Mouse (Mus musculus) G1E (cell line): ENCODE data around the gene Gm45140.

Experiments
- CTCF ChIP-seq: IDR thresholded peaks from 2 replicates; pipeline ENCODE4 v1.5.1; 2012; ENCODE audit warnings: low read depth, low read length, inconsistent platforms, mixed read lengths
- GATA1 ChIP-seq: IDR thresholded peaks from 2 replicates; pipeline ENCODE4 v1.6.1; 2012; ENCODE audit warnings: borderline replicate concordance, low read length, inconsistent platforms, mixed read lengths

DNA sequence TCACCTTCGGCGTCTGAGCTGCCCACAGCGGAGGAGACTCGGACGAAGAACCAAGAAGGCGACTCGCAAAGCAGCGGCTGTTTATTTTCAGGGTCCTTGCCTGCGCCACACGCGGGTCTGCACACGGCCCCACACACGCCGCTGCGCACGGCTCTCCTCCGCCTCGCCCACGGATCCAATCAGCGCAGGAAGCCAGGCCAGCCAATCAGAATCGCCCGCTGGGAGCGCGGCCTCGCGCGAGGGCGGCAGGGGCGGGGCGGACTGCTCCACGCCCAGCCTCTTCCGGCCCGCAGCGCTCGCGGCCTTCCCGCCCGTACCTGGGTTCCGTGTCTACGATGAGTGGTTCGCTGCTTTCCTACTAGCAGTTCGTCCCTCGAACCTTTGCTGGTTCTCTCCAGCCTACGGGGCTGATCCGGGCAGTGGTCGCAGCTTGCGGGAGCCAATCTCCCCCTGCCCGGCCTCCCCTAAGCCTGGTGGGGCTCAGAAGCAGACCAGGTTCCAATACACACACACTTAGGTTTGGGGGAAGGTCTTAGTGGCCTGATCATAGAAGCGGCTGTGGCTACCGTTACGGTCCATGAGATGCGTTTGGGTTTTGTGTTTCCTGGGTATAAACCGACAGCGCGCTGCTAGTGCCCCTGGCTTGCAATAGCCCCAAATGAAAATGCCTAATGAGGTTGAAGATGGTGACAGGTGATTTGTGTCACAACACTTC is 15.5 kb upstream of the Gm45140 start, which contains the start of gene Cnbp:
- no peak for TF ChIP-seq CTCF
- TF ChIP-seq GATA1 = no peak
